Mouse (Mus musculus) G1E (cell line): Measurements from ENCODE around the gene Map3k5. TPM values are rescaled to one million over a fixed set of nuclear protein-coding genes. Genes with fewer than 3 reads are reported as not detected.

Experiments
- ATAC-seq: 2 replicates; pipeline ENCODE4 v1.8.0; 2016; ENCODE audit warnings: mild to moderate bottlenecking; ENCODE audit not compliant: insufficient number of reproducible peaks, poor library complexity, low FRiP score, severe bottlenecking; ENCODE audit errors: extremely low read depth
- DNase-seq: peaks from one replicate; pipeline ENCODE4 v3.0.0; 2012; ENCODE audit warnings: low spot score
- H3K27me3 ChIP-seq: 2 replicates; pipeline ENCODE4 v1.6.1; 2012; ENCODE audit warnings: mild to moderate bottlenecking, low read length, inconsistent platforms; ENCODE audit not compliant: insufficient read depth
- H3K36me3 ChIP-seq: replicated peaks from 2 replicates; pipeline ENCODE3; 2012; ENCODE audit warnings: mild to moderate bottlenecking, inconsistent platforms
- H3K4me1 ChIP-seq: 2 replicates; pipeline ENCODE4 v1.6.1; 2012; ENCODE audit warnings: low read depth, low read length, inconsistent platforms, mixed read lengths; ENCODE audit not compliant: insufficient read depth
- H3K4me3 ChIP-seq: 2 replicates; pipeline ENCODE4 v1.5.1; 2012; ENCODE audit warnings: low read depth, mild to moderate bottlenecking, inconsistent platforms, low read length, moderate library complexity, mixed read lengths
- H3K9me3 ChIP-seq: replicated peaks from 2 replicates; pipeline ENCODE4 v1.6.1; 2012; ENCODE audit warnings: inconsistent platforms
- CTCF ChIP-seq: IDR thresholded peaks from 2 replicates; pipeline ENCODE4 v1.5.1; 2012; ENCODE audit warnings: low read depth, low read length, inconsistent platforms, mixed read lengths
- GATA1 ChIP-seq: IDR thresholded peaks from 2 replicates; pipeline ENCODE4 v1.6.1; 2012; ENCODE audit warnings: borderline replicate concordance, low read length, inconsistent platforms, mixed read lengths
- GATA2 ChIP-seq: IDR thresholded peaks from 2 replicates; pipeline ENCODE4 v1.6.1; 2012; ENCODE audit warnings: low read depth, low read length, inconsistent platforms, borderline replicate concordance
- POLR2AphosphoS5 ChIP-seq: IDR thresholded peaks from 2 replicates; pipeline ENCODE4 v1.6.1; 2012; ENCODE audit warnings: low read depth, low read length, inconsistent platforms; ENCODE audit not compliant: insufficient replicate concordance
- TAL1 ChIP-seq: conservative IDR thresholded peaks from 2 replicates; pipeline ENCODE4 v1.6.1; 2012; ENCODE audit warnings: low read depth, low read length, inconsistent platforms, mixed read lengths
- polyA plus RNA-seq: library from polyadenylated mRNA; stranded (reverse); fragments of >175 nt; gene quantifications from 2 replicates; pipeline ENCODE4 v1.2.3, GENCODE M21; 2012
- total RNA-seq, 2 experiments: library from RNA; stranded (forward) in 1 of 2; stranded (reverse) in 1 of 2; fragments of 200-1000 nt in 1 of 2; fragments of >200 nt in 1 of 2; fragmentation: Nextera tagmentation in 1 of 2; gene quantifications; 2 replicates each; pipeline ENCODE4 v1.2.3; 2014 to 2017

Map3k5 gene
- total and polyA plus RNA-seq, 3 experiments = 0.18 to 1.4 (median 1.3) TPM

GRCm38 (mm10) chr10:20158756-20159155 lies 224.5 kb downstream of the Map3k5 start:
- Histone ChIP-seq H3K4me3 (no peak overlapping the region), H3K9me3 (no peaks in the 10 kb centered on the region), H3K27me3 (peaks cover 5% of the 10 kb centered on the region; the same call in 1 of the 2 replicates), H3K4me1 (peaks cover 17% of the 10 kb centered on the region), H3K36me3 (no peaks in the 10 kb centered on the region)
- ATAC-seq (no peak), DNase-seq (no peak)
- TF ChIP-seq GATA2 (no peak), CTCF (no peak)

DNA sequence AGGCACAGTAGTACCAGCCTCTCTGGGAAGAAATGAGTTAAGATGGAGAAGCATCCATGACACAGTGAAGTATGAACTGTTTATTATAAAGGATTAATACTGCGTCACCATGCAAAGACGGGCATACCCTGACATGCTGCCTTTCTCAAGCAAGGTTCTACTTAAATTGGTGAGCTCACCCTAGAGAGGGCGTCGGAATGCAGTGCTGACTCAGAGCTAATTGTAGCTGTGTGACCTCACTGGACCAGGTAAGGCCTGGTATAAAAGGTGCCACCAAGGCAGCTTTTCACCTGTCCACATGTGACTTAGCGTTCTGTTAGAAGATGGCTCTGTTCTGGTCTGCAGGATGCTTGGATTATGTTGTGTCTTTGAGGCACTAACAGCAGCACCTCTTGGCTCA lies 225.0 kb downstream of the Map3k5 start:
- Histone ChIP-seq H3K27me3 (peaks cover 5% of the 10 kb centered on the region; the same call in 1 of the 2 replicates), H3K4me1 (peaks cover 17% of the 10 kb centered on the region), H3K9me3 (no peaks in the 10 kb centered on the region), H3K36me3 (no peaks in the 10 kb centered on the region), H3K4me3 (no peak overlapping the region)
- ATAC-seq (no peak), DNase-seq (no peak)
- no peak for TF ChIP-seq GATA2
- TF ChIP-seq POLR2AphosphoS5 = no peak
- no peak for TF ChIP-seq TAL1
- TF ChIP-seq CTCF = no peak
- TF ChIP-seq GATA1 = no peak

GRCm38 (mm10) chr10:20160914-20161313 lies 226.6 kb downstream of the Map3k5 start:
- no peak for TF ChIP-seq TAL1
- no peak for TF ChIP-seq POLR2AphosphoS5
- no peak for TF ChIP-seq GATA2
- no peak for TF ChIP-seq CTCF
- TF ChIP-seq GATA1 = no peak
- H3K4me1 ChIP-seq = peaks cover 14% of the 10 kb centered on the region
- H3K27me3 ChIP-seq = peaks cover 5% of the 10 kb centered on the region; the same call in 1 of the 2 replicates
- no peaks in the 10 kb centered on the region for H3K36me3 ChIP-seq
- ATAC-seq = no peak
- DNase-seq = no peak
- H3K9me3 ChIP-seq = no peaks in the 10 kb centered on the region
- no peak overlapping the region for H3K4me3 ChIP-seq

- DNase-seq = no peak
Measured at GRCm38 (mm10) chr10:20164810-20165209, 230.5 kb downstream of the Map3k5 start.

GRCm38 (mm10) chr10:20166797-20167196 lies 232.5 kb downstream of the Map3k5 start:
- peaks cover 19% of the 10 kb centered on the region for H3K4me1 ChIP-seq
- no peaks in the 10 kb centered on the region for H3K9me3 ChIP-seq
- DNase-seq (no peak), ATAC-seq (no peak)
- TF ChIP-seq GATA2 = no peak
- no peak for TF ChIP-seq TAL1
- TF ChIP-seq POLR2AphosphoS5 = no peak
- TF ChIP-seq CTCF = no peak
- TF ChIP-seq GATA1 = no peak
- peaks cover 14% of the 10 kb centered on the region for H3K27me3 ChIP-seq
- no peaks in the 10 kb centered on the region for H3K36me3 ChIP-seq
- H3K4me3 ChIP-seq = no peak overlapping the region

More at GRCm38 (mm10) chr10:20164810-20165209, 230.5 kb downstream of the Map3k5 start:
- Histone ChIP-seq H3K9me3 (no peaks in the 10 kb centered on the region), H3K36me3 (no peaks in the 10 kb centered on the region), H3K27me3 (peaks cover 2% of the 10 kb centered on the region; the same call in 1 of the 2 replicates), H3K4me3 (no peak overlapping the region), H3K4me1 (peaks cover 21% of the 10 kb centered on the region)
- TF ChIP-seq CTCF (no peak), GATA2 (no peak), POLR2AphosphoS5 (no peak), GATA1 (no peak), TAL1 (no peak)
- no peak for ATAC-seq

DNA sequence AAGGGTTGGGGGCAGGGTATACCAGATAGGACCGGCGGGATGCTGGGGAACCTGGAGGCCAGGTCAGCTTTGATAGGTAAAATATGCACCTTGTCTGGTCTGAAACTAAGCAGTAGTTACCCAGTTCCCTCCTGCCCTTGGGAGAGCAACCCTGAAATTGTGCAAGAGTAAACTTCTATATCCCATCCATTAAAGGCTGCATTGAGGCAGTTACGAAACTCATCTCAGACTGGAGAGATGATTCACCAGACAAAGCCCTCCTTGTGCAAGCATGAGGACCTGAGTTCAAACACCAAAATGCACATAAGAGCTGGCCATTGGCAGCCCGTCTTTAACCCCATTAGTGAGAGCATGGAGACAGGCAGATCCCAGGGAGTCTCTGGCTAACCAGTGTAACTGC lies 233.2 kb downstream of the Map3k5 start:
- no peak for ATAC-seq
- peaks cover 17% of the 10 kb centered on the region for H3K4me1 ChIP-seq

More for the DNA sequence above, 233.2 kb downstream of the Map3k5 start:
- Histone ChIP-seq H3K9me3 (no peaks in the 10 kb centered on the region), H3K4me3 (no peak overlapping the region), H3K36me3 (no peaks in the 10 kb centered on the region), H3K27me3 (peaks cover 15% of the 10 kb centered on the region)
- DNase-seq = no peak
- TF ChIP-seq GATA2 (no peak), GATA1 (no peak), POLR2AphosphoS5 (no peak), TAL1 (no peak), CTCF (no peak)
